Mouse (Mus musculus) ovary, postnatal 10 days (tissue): ENCODE results near the gene Golga5.
"Not testable (repeated sequence)": the region's sequence is repeated elsewhere in the genome, so short reads cannot be mapped to it uniquely, and the experiment has no call there.

Experiments
- DNase-seq: peaks from one replicate; pipeline ENCODE4 v3.0.0; 2022; ENCODE audit warnings: low spot score

Gene Golga5

GRCm38 (mm10) chr12:102450437-102450836, 18.5 kb upstream of the Golga5 start:
- no peak for DNase-seq

GRCm38 (mm10) chr12:102451126-102451851, 17.6 kb upstream of the Golga5 start:
- no peak for DNase-seq

- no peak for DNase-seq
Observed at GRCm38 (mm10) chr12:102453581-102453980, 15.4 kb upstream of the Golga5 start.

GRCm38 (mm10) chr12:102456467-102457193, 12.3 kb upstream of the Golga5 start:
- DNase-seq = no peak

- DNase-seq = no peak
Observed at GRCm38 (mm10) chr12:102460014-102460413, 8.9 kb upstream of the Golga5 start.

- no peak for DNase-seq
Observed at GRCm38 (mm10) chr12:102461177-102461576, 7.8 kb upstream of the Golga5 start.

GRCm38 (mm10) chr12:102464650-102465049, 4.3 kb upstream of the Golga5 start:
- no peak for DNase-seq

GRCm38 (mm10) chr12:102468136-102468535, 799 bp upstream of the Golga5 start:
- no peak for DNase-seq

GRCm38 (mm10) chr12:102474411-102474810, 5.5 kb downstream of the Golga5 start:
- no peak for DNase-seq

- DNase-seq = no peak
Observed at GRCm38 (mm10) chr12:102480481-102480880, 11.5 kb downstream of the Golga5 start.

- no peak for DNase-seq
Observed at GRCm38 (mm10) chr12:102484946-102485345, 16.0 kb downstream of the Golga5 start.

- DNase-seq = no peak
Observed at GRCm38 (mm10) chr12:102491911-102492310, 23.0 kb downstream of the Golga5 start.

- DNase-seq = not testable (repeated sequence)
Observed at GRCm38 (mm10) chr12:102495754-102496153, 26.8 kb downstream of the Golga5 start.

- DNase-seq = no peak
Observed at GRCm38 (mm10) chr12:102497905-102498304, 29.0 kb downstream of the Golga5 start.

- no peak for DNase-seq
Observed at GRCm38 (mm10) chr12:102498726-102499125, 29.8 kb downstream of the Golga5 start.

- DNase-seq = no peak
Observed at GRCm38 (mm10) chr12:102499210-102499609, 30.3 kb downstream of the Golga5 start.

- DNase-seq = no peak
Observed at GRCm38 (mm10) chr12:102499723-102500122, 30.8 kb downstream of the Golga5 start.

GRCm38 (mm10) chr12:102501038-102501437, 32.1 kb downstream of the Golga5 start:
- no peak for DNase-seq

GRCm38 (mm10) chr12:102501848-102502595, 33.1 kb downstream of the Golga5 start:
- no peak for DNase-seq

- DNase-seq = no peak
Observed at GRCm38 (mm10) chr12:102505131-102505713, 36.3 kb downstream of the Golga5 start.

GRCm38 (mm10) chr12:102505949-102506348, 37.0 kb downstream of the Golga5 start:
- DNase-seq = no peak

GRCm38 (mm10) chr12:102511363-102511762, 42.4 kb downstream of the Golga5 start:
- no peak for DNase-seq
